Mouse (Mus musculus) forebrain, embryonic 14.5 days (tissue): ENCODE measurements around the gene Olfr1336. TPM values are rescaled to one million over a fixed set of nuclear protein-coding genes. Genes with fewer than 3 reads are reported as not detected.
A peak's percentile ranks its signal among the peaks of the same experiment; 100 is the strongest.

ENCODE experiments used
- ATAC-seq: fragments of 200-750 bp; cut with Nextera tagmentation; 2 replicates; pipeline ENCODE4 v1.8.0; 2017; ENCODE audit warnings: mild to moderate bottlenecking, moderate library complexity
- DNase-seq: peaks from one replicate; pipeline ENCODE4 v3.0.0-alpha.2; 2015; ENCODE audit warnings: low spot score
- H3K27ac ChIP-seq: fragments of 300-500 bp; sonication (generic); 2 replicates; pipeline ENCODE4 v1.5.1; 2014; ENCODE audit warnings: low read depth, mild to moderate bottlenecking, control low read depth, low read length, moderate library complexity
- H3K27me3 ChIP-seq: fragments of 300-500 bp; sonication (generic); replicated peaks from 2 replicates; pipeline ENCODE4 v1.6.1; 2014; ENCODE audit warnings: low read length, control low read depth, mixed read lengths; ENCODE audit not compliant: control insufficient read depth, insufficient read depth
- H3K36me3 ChIP-seq: fragments of 300-500 bp; sonication (generic); 2 replicates; pipeline ENCODE4 v1.6.1; 2014; ENCODE audit warnings: low read length, control low read depth; ENCODE audit not compliant: control insufficient read depth, insufficient read depth
- H3K4me1 ChIP-seq: fragments of 300-500 bp; sonication (generic); 2 replicates; pipeline ENCODE4 v1.6.1; 2014; ENCODE audit warnings: antibody characterized with exemption, low read length, control low read depth; ENCODE audit not compliant: control insufficient read depth, insufficient read depth
- H3K4me2 ChIP-seq: fragments of 300-500 bp; sonication (generic); 2 replicates; pipeline ENCODE4 v1.6.1; 2014; ENCODE audit warnings: mild to moderate bottlenecking, control low read depth, low read length
- H3K4me3 ChIP-seq: fragments of 300-500 bp; sonication (generic); 2 replicates; pipeline ENCODE4 v1.5.1; 2014; ENCODE audit warnings: low read depth, low read length, control low read depth
- H3K9ac ChIP-seq: fragments of 300-500 bp; sonication (generic); 2 replicates; pipeline ENCODE4 v1.6.1; 2014; ENCODE audit warnings: mild to moderate bottlenecking, low read length, control low read depth, moderate library complexity
- H3K9me3 ChIP-seq: fragments of 300-500 bp; sonication (generic); replicated peaks from 2 replicates; pipeline ENCODE4 v1.6.1; 2016; ENCODE audit warnings: low read length, control low read depth, mixed read lengths; ENCODE audit not compliant: control insufficient read depth
- WGBS: fragments of 180-500 bp; shearing (Covaris S2); extraction: QIAGEN DNeasy Blood & Tissue Kit; methylation state at CpG from one replicate; pipeline ENCODE4 v1.1.7; 2014; 5-methylcytosine and 5-hydroxymethylcytosine counted together
- polyA plus RNA-seq: library from polyadenylated mRNA; unstranded; fragments of >200 nt; fragmentation: Nextera tagmentation; extraction: Ambion mirVana; gene quantifications from 2 replicates; pipeline ENCODE4 v1.2.1, GENCODE M21; 2014

Olfr1336 gene
- not detected in 2 replicates for polyA plus RNA-seq

GRCm38 (mm10) chr7:6455868-6456267 lies at the start of gene Olfr1336:
TSS of gene Olfr1336 (plus strand) at chr7:6456168.
- Histone ChIP-seq H3K4me1 (no peaks in the 10 kb centered on the region), H3K27ac (no peak within 1 kb of the TSS), H3K4me2 (no peak within 1 kb of the TSS), H3K9ac (no peak within 1 kb of the TSS), H3K4me3 (no peak within 1 kb of the TSS), H3K9me3 (no peaks in the 10 kb centered on the region), H3K27me3 (no peaks in the 10 kb centered on the region), H3K36me3 (no peaks in the 10 kb centered on the region)
- no peak for DNase-seq
- no peak for ATAC-seq

DNA sequence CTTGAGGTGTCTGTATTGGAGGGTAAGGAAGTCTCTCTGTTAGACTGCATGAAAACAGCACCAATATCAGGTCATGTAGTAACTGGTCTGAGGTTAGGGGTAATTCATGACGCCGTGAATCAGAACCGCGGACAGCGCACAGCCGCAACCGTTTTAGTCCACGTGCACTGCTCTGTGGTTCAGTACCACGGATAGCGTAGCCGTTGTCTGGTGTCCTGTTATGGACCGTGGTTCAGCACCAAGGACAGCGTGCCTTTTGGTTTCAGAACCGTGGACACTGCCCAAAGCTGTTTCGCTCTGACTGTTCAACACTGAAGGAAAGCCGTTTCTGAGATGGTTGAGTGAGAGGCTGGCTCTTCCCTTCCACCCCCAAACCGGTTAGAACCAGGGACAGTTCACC lies 45.9 kb upstream of the Olfr1336 start, which contains the start of gene Gm20715:
Gene Gm20715, plus strand, starts transcription at position 235 of the 400 bp plus-strand sequence.
- Histone ChIP-seq H3K27ac (no peak within 1 kb of the TSS), H3K27me3 (no peaks in the 10 kb centered on the region), H3K4me2 (no peak within 1 kb of the TSS), H3K4me3 (no peak within 1 kb of the TSS), H3K9ac (no peak within 1 kb of the TSS), H3K9me3 (no peaks in the 10 kb centered on the region), H3K36me3 (no peaks in the 10 kb centered on the region), H3K4me1 (no peaks in the 10 kb centered on the region)
- ATAC-seq = peak; percentile 76
- peak; percentile 86 for DNase-seq
- WGBS = 1% methylated on average over 17 of the region's 17 CpGs

- DNase-seq (peak; percentile 52), ATAC-seq (peak; percentile 84)
- Histone ChIP-seq H3K27ac (no peak overlapping the region), H3K9ac (peak overlapping the region; percentile 50), H3K4me2 (peak overlapping the region; percentile 46), H3K4me3 (peak overlapping the region; percentile 27), H3K9me3 (no peaks in the 10 kb centered on the region), H3K36me3 (no peaks in the 10 kb centered on the region), H3K4me1 (no peaks in the 10 kb centered on the region), H3K27me3 (no peaks in the 10 kb centered on the region)
- 7% methylated on average over 20 of the region's 22 CpGs for WGBS
These were observed 41.1 kb upstream of the Olfr1336 start for GRCm38 (mm10) chr7:6414626-6415441.

GRCm38 (mm10) chr7:6415442-6415787 lies 40.6 kb upstream of the Olfr1336 start:
- peak overlapping the region; percentile 50 for H3K9ac ChIP-seq
- no peaks in the 10 kb centered on the region for H3K36me3 ChIP-seq
- 17% methylated on average over 8 of the region's 8 CpGs for WGBS
- H3K27ac ChIP-seq = no peak overlapping the region
- H3K4me1 ChIP-seq = no peaks in the 10 kb centered on the region
- DNase-seq (no peak), ATAC-seq (peak; percentile 38; the same call in 1 of the 2 replicates)
- H3K4me3 ChIP-seq = peak overlapping the region; percentile 27
- H3K9me3 ChIP-seq = no peaks in the 10 kb centered on the region
- peak overlapping the region; percentile 46 for H3K4me2 ChIP-seq
- H3K27me3 ChIP-seq = no peaks in the 10 kb centered on the region

DNA sequence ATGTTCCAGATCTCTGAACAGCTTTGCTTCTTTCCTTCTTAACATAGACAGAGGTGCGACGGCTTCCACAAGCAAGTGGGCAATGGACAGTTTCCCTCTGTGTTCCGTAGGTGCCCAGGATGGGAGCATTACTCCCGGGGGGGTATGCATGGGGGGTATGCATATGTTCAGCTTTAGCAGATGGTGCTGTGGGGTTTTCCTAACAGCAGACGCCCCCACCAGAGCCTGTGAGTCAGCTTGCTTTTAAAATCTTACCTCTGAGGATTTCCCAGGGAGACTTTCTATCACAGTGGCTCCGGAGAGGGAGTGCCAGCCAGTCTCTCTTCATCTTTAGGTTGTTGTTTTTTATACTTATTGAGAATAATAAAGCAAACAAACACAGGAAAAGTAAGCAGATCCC lies 36.1 kb upstream of the Olfr1336 start:
- H3K9ac ChIP-seq = no peak overlapping the region
- no peaks in the 10 kb centered on the region for H3K9me3 ChIP-seq
- H3K36me3 ChIP-seq = no peaks in the 10 kb centered on the region
- no peaks in the 10 kb centered on the region for H3K27me3 ChIP-seq
- no peak overlapping the region for H3K4me3 ChIP-seq
- H3K4me1 ChIP-seq = no peaks in the 10 kb centered on the region
- DNase-seq = no peak
- no peak for ATAC-seq
- 78% methylated on average over 6 of the region's 6 CpGs for WGBS
- H3K4me2 ChIP-seq = no peak overlapping the region
- no peak overlapping the region for H3K27ac ChIP-seq

GRCm38 (mm10) chr7:6429381-6429780 lies 26.6 kb upstream of the Olfr1336 start:
- 90% methylated on average over 3 of the region's 3 CpGs for WGBS

DNA sequence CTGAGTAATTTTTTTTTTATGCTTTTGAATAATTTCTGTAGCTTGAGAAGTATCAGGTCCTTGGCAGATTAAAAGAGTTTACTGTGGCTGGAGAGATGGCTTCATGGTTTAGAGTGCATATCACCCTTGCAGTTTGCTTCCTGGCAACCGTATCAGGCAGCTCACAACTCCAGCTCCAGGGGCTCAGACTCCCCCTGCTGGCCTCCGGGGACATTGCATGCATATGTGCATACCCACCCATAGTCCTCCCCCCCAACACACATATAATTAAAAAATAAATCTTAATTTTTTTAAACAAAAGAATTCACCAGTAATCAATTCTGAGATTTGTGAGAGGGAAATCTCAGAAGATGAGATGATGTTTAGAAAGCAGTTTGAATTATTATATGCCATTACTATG lies 25.6 kb upstream of the Olfr1336 start:
- ATAC-seq (no peak), DNase-seq (peak; percentile 24)
- Histone ChIP-seq H3K27ac (no peak overlapping the region), H3K4me2 (no peak overlapping the region), H3K36me3 (no peaks in the 10 kb centered on the region), H3K9ac (no peak overlapping the region), H3K27me3 (no peaks in the 10 kb centered on the region), H3K4me1 (peaks cover 4% of the 10 kb centered on the region), H3K4me3 (no peak overlapping the region), H3K9me3 (no peaks in the 10 kb centered on the region)
- WGBS = 34% methylated on average over 2 of the region's 2 CpGs

More at GRCm38 (mm10) chr7:6429381-6429780, 26.6 kb upstream of the Olfr1336 start:
- Histone ChIP-seq H3K36me3 (no peaks in the 10 kb centered on the region), H3K4me2 (no peak overlapping the region), H3K9me3 (no peaks in the 10 kb centered on the region), H3K27ac (no peak overlapping the region), H3K4me1 (no peaks in the 10 kb centered on the region), H3K9ac (no peak overlapping the region), H3K4me3 (no peak overlapping the region), H3K27me3 (no peaks in the 10 kb centered on the region)
- no peak for ATAC-seq
- no peak for DNase-seq

DNA sequence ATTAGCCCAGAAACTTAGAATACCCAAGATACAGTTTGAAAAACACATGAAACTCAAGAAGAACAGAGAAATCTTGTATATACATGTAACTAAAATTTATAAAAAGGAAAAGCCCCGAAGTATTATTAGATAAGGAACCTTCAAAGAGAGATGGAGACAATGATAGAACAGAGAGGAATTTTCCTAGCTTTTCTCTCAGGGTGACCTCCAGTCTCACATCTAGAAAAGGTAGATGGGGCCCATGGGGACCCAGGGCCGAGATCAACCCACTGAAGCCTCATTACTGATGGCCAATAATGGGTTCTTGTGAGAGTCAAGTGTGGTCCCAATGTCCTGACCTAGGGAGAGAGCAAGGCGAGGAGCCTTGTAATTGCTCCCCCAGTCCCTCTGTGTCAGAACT lies 17.6 kb upstream of the Olfr1336 start, which contains the start of gene Olfr1344:
Gene Olfr1344, plus strand, starts transcription at position 301 of the 400 bp plus-strand sequence.
- Histone ChIP-seq H3K9me3 (no peaks in the 10 kb centered on the region), H3K4me2 (no peak within 1 kb of the TSS), H3K27ac (no peak within 1 kb of the TSS), H3K4me3 (no peak within 1 kb of the TSS), H3K9ac (no peak within 1 kb of the TSS), H3K4me1 (peaks cover 6% of the 10 kb centered on the region), H3K36me3 (no peaks in the 10 kb centered on the region), H3K27me3 (no peaks in the 10 kb centered on the region)
- DNase-seq (no peak), ATAC-seq (no peak)
- WGBS = 84% methylated on average over 3 of the region's 3 CpGs

DNA sequence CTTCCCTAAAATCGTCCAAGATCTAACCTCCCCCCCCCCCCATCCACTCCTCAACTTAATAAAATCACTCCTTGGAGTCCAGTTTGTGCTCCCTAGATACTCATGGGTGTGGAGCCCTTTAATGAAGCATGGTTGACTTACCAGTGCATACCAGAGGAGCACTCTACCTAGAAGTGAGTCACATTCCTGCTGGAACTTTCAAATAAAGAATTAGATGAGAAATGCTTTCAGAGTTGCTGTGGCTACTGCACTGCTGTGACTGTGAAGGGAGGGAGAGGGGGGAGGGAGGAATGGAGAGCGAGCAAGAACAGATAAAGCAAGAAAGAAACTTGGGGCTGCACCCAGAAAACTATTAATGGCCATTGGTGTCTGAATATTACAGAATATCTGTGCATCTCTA lies 14.8 kb upstream of the Olfr1336 start:
- no peaks in the 10 kb centered on the region for H3K27me3 ChIP-seq
- no peak overlapping the region for H3K27ac ChIP-seq
- 74% methylated on average over 2 of the region's 2 CpGs for WGBS
- no peak overlapping the region for H3K4me2 ChIP-seq
- DNase-seq (no peak), ATAC-seq (no peak)
- H3K4me3 ChIP-seq = no peak overlapping the region
- no peak overlapping the region for H3K9ac ChIP-seq
- H3K36me3 ChIP-seq = no peaks in the 10 kb centered on the region
- no peaks in the 10 kb centered on the region for H3K9me3 ChIP-seq
- no peaks in the 10 kb centered on the region for H3K4me1 ChIP-seq
